Mouse (Mus musculus): ENCODE results near the gene Boll. TPM values are rescaled to one million over a fixed set of nuclear protein-coding genes. Genes with fewer than 3 reads are reported as not detected.

Boll gene
- 0.53 TPM in 1 of 2 replicates, not detected in the other for polyA plus RNA-seq (2015; fragmentation: Nextera tagmentation; extraction: Ambion mirVana)

- Histone ChIP-seq H3K9ac (ENCODE audit: low read depth, low read length) (0 out of 2 replicates have a peak within 1 kb of the TSS, but pooled peaks have one; percentile 20), H3K4me3 (ENCODE audit: low read depth, low read length) (peak within 1 kb of the TSS; percentile 56), H3K9me3 (replicated peaks; ENCODE audit: control insufficient read depth, low read length, poor library complexity, severe bottlenecking) (peaks cover 6% of the 10 kb centered on the region; the same call in 1 of the 2 replicates), H3K27ac (ENCODE audit: low read length) (no peak within 1 kb of the TSS), H3K36me3 (ENCODE audit: control insufficient read depth, insufficient read depth, low read length) (no peaks in the 10 kb centered on the region), H3K4me2 (ENCODE audit: low read length) (peak within 1 kb of the TSS; percentile 71), H3K4me1 (ENCODE audit: control insufficient read depth, insufficient read depth, low read length) (peaks cover 5% of the 10 kb centered on the region), H3K27me3 (ENCODE audit: control insufficient read depth, insufficient read depth, low read depth, low read length) (peaks cover 15% of the 10 kb centered on the region)
- 13% methylated on average over 61 of the region's 68 CpGs for WGBS
- peak; percentile 92 for ATAC-seq
Observed at GRCm38 (mm10) chr1:55363044-55363565, at the start of gene Boll. Gene Boll (minus strand): TSS chr1:55363469.

- H3K4me3 ChIP-seq (ENCODE audit: low read depth, low read length): no peak overlapping the region
- H3K9me3 ChIP-seq (replicated peaks; ENCODE audit: control insufficient read depth, low read length, poor library complexity, severe bottlenecking): no peaks in the 10 kb centered on the region
- H3K4me1 ChIP-seq (ENCODE audit: control insufficient read depth, insufficient read depth, low read length): peaks cover 6% of the 10 kb centered on the region
- H3K9ac ChIP-seq (ENCODE audit: low read depth, low read length): no peak overlapping the region
- H3K36me3 ChIP-seq (ENCODE audit: control insufficient read depth, insufficient read depth, low read length): no peaks in the 10 kb centered on the region
- no peak overlapping the region for H3K27ac ChIP-seq (ENCODE audit: low read length)
- no peaks in the 10 kb centered on the region for H3K27me3 ChIP-seq (ENCODE audit: control insufficient read depth, insufficient read depth, low read depth, low read length)
- no peak for ATAC-seq
- H3K4me2 ChIP-seq (ENCODE audit: low read length): no peak overlapping the region
- WGBS: 83% methylated on average over 6 of the region's 6 CpGs
Observed at GRCm38 (mm10) chr1:55412569-55412968, 49.3 kb upstream of the Boll start.

- H3K9me3 ChIP-seq (replicated peaks; ENCODE audit: control insufficient read depth, low read length, poor library complexity, severe bottlenecking): no peaks in the 10 kb centered on the region
- no peak overlapping the region for H3K9ac ChIP-seq (ENCODE audit: low read depth, low read length)
- H3K36me3 ChIP-seq (ENCODE audit: control insufficient read depth, insufficient read depth, low read length): no peaks in the 10 kb centered on the region
- no peak overlapping the region for H3K4me3 ChIP-seq (ENCODE audit: low read depth, low read length)
- H3K4me2 ChIP-seq (ENCODE audit: low read length): no peak overlapping the region
- peaks cover 11% of the 10 kb centered on the region for H3K4me1 ChIP-seq (ENCODE audit: control insufficient read depth, insufficient read depth, low read length)
- WGBS: 87% methylated on average over 2 of the region's 2 CpGs
- no peaks in the 10 kb centered on the region for H3K27me3 ChIP-seq (ENCODE audit: control insufficient read depth, insufficient read depth, low read depth, low read length)
- no peak for ATAC-seq
- no peak overlapping the region for H3K27ac ChIP-seq (ENCODE audit: low read length)
Observed at GRCm38 (mm10) chr1:55411079-55411478, 47.8 kb upstream of the Boll start.

GRCm38 (mm10) chr1:55410670-55411069, 47.4 kb upstream of the Boll start:
- Histone ChIP-seq H3K9me3 (replicated peaks; ENCODE audit: control insufficient read depth, low read length, poor library complexity, severe bottlenecking) (no peaks in the 10 kb centered on the region), H3K4me3 (ENCODE audit: low read depth, low read length) (no peak overlapping the region), H3K27ac (ENCODE audit: low read length) (no peak overlapping the region), H3K4me2 (ENCODE audit: low read length) (no peak overlapping the region), H3K36me3 (ENCODE audit: control insufficient read depth, insufficient read depth, low read length) (no peaks in the 10 kb centered on the region), H3K27me3 (ENCODE audit: control insufficient read depth, insufficient read depth, low read depth, low read length) (no peaks in the 10 kb centered on the region), H3K9ac (ENCODE audit: low read depth, low read length) (no peak overlapping the region), H3K4me1 (ENCODE audit: control insufficient read depth, insufficient read depth, low read length) (peaks cover 11% of the 10 kb centered on the region)
- ATAC-seq: no peak
- WGBS: 82% methylated on average over 2 of the region's 2 CpGs

- Histone ChIP-seq H3K27ac (ENCODE audit: low read length) (peak overlapping the region; percentile 77), H3K4me1 (ENCODE audit: control insufficient read depth, insufficient read depth, low read length) (peaks cover 19% of the 10 kb centered on the region), H3K27me3 (ENCODE audit: control insufficient read depth, insufficient read depth, low read depth, low read length) (peaks cover 2% of the 10 kb centered on the region; the same call in 1 of the 2 replicates), H3K9me3 (replicated peaks; ENCODE audit: control insufficient read depth, low read length, poor library complexity, severe bottlenecking) (no peaks in the 10 kb centered on the region), H3K4me3 (ENCODE audit: low read depth, low read length) (peak overlapping the region; percentile 90), H3K4me2 (ENCODE audit: low read length) (peak overlapping the region; percentile 94), H3K9ac (ENCODE audit: low read depth, low read length) (peak overlapping the region; percentile 87), H3K36me3 (ENCODE audit: control insufficient read depth, insufficient read depth, low read length) (no peaks in the 10 kb centered on the region)
- WGBS: 3% methylated on average over 34 of the region's 35 CpGs
- ATAC-seq: peak; percentile 19
Observed at GRCm38 (mm10) chr1:55406531-55407375, 43.5 kb upstream of the Boll start.

- H3K9me3 ChIP-seq (replicated peaks; ENCODE audit: control insufficient read depth, low read length, poor library complexity, severe bottlenecking): no peaks in the 10 kb centered on the region
- peaks cover 2% of the 10 kb centered on the region; the same call in 1 of the 2 replicates for H3K27me3 ChIP-seq (ENCODE audit: control insufficient read depth, insufficient read depth, low read depth, low read length)
- 0% methylated on average over 27 of the region's 42 CpGs for WGBS
- peak overlapping the region; percentile 94 for H3K4me2 ChIP-seq (ENCODE audit: low read length)
- H3K27ac ChIP-seq (ENCODE audit: low read length): peak overlapping the region; percentile 77
- H3K36me3 ChIP-seq (ENCODE audit: control insufficient read depth, insufficient read depth, low read length): no peaks in the 10 kb centered on the region
- peak overlapping the region; percentile 87 for H3K9ac ChIP-seq (ENCODE audit: low read depth, low read length)
- peaks cover 19% of the 10 kb centered on the region for H3K4me1 ChIP-seq (ENCODE audit: control insufficient read depth, insufficient read depth, low read length)
- H3K4me3 ChIP-seq (ENCODE audit: low read depth, low read length): peak overlapping the region; percentile 90
- peak; percentile 71 for ATAC-seq
Observed at GRCm38 (mm10) chr1:55406023-55406413, 42.7 kb upstream of the Boll start.

GRCm38 (mm10) chr1:55405272-55406022, 42.2 kb upstream of the Boll start, which contains the start of gene Plcl1:
Gene Plcl1 (plus strand): TSS chr1:55405921.
- H3K4me2 ChIP-seq (ENCODE audit: low read length): peak within 1 kb of the TSS; percentile 94
- H3K4me3 ChIP-seq (ENCODE audit: low read depth, low read length): peak within 1 kb of the TSS; percentile 90
- peaks cover 2% of the 10 kb centered on the region; the same call in 1 of the 2 replicates for H3K27me3 ChIP-seq (ENCODE audit: control insufficient read depth, insufficient read depth, low read depth, low read length)
- H3K4me1 ChIP-seq (ENCODE audit: control insufficient read depth, insufficient read depth, low read length): peaks cover 19% of the 10 kb centered on the region
- H3K9me3 ChIP-seq (replicated peaks; ENCODE audit: control insufficient read depth, low read length, poor library complexity, severe bottlenecking): no peaks in the 10 kb centered on the region
- H3K36me3 ChIP-seq (ENCODE audit: control insufficient read depth, insufficient read depth, low read length): no peaks in the 10 kb centered on the region
- peak; percentile 99 for ATAC-seq
- 2% methylated on average over 44 of the region's 51 CpGs for WGBS
- peak within 1 kb of the TSS; percentile 77 for H3K27ac ChIP-seq (ENCODE audit: low read length)
- H3K9ac ChIP-seq (ENCODE audit: low read depth, low read length): peak within 1 kb of the TSS; percentile 87

GRCm38 (mm10) chr1:55404439-55404838, 41.2 kb upstream of the Boll start:
- Histone ChIP-seq H3K9me3 (replicated peaks; ENCODE audit: control insufficient read depth, low read length, poor library complexity, severe bottlenecking) (no peaks in the 10 kb centered on the region), H3K27ac (ENCODE audit: low read length) (no peak overlapping the region), H3K4me2 (ENCODE audit: low read length) (peak overlapping the region; percentile 94), H3K27me3 (ENCODE audit: control insufficient read depth, insufficient read depth, low read depth, low read length) (peaks cover 2% of the 10 kb centered on the region; the same call in 1 of the 2 replicates), H3K9ac (ENCODE audit: low read depth, low read length) (no peak overlapping the region; the same call in 1 of the 2 replicates), H3K4me1 (ENCODE audit: control insufficient read depth, insufficient read depth, low read length) (peaks cover 19% of the 10 kb centered on the region), H3K4me3 (ENCODE audit: low read depth, low read length) (no peak overlapping the region; the same call in 1 of the 2 replicates), H3K36me3 (ENCODE audit: control insufficient read depth, insufficient read depth, low read length) (no peaks in the 10 kb centered on the region)
- 2% methylated on average over 3 of the region's 3 CpGs for WGBS
- ATAC-seq: no peak
